Mouse (Mus musculus): ENCODE results near the gene Foxs1. TPM values are rescaled to one million over a fixed set of nuclear protein-coding genes. Genes with fewer than 3 reads are reported as not detected.

The Foxs1 gene
- polyA plus RNA-seq (2012; ENCODE audit: low replicate concordance): 0.32 and 1.1 TPM in 2 replicates

DNA sequence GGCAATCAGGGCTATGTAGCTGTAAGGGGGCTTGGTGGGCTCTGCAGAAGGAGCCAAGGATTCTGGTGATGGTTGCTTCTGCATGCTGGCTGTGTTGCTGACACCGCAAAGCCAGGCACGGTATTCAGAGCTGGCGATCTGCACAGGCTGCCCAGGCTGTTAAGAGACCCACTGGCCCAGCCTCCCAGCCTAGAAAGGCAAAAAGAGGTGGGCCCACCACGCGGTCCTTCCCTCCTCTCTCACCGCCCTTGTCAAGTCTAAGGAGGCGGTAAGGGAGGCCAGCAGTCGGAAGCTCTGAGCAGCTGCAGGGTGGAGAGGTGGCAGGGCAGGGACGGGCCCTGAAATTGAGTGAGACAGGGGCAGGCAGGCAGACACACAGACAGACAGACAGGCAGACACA, at the start of gene Foxs1:
Foxs1 (minus strand) TSS at position 161 of the 400 bp plus-strand sequence.

DNA sequence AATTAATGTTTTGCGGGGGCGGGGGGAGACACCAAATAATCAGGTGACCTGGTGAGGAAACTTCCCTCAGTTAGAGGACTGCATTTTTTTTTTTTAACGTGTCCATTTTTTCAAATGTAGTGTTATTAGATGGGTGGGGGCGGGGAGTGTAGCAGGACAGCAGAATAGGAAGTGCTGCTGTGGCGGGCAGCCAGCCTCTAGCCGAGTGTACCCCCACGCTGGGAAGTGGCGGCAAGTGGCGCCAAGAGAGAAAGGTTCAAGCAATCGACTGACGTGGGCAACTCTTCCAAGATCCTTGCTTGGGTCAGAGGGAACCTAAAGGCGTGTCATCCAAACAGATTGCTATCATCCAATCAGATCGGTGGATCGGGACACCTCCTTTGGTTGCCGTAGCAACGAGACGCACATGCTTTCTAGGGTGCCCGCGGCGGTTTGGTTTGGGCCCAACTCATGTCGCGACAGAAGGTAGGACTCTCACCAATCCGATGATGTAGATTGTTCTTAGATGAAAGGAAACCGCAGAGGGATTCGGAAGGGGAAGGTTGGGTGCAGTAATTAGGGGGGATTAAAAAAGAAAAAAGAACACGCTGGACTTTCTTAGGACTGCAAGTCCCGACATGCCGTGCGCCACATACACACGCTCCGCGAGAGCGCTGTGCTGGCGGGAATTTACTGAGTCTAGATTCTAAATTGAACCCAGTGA, 29.2 kb upstream of the Foxs1 start, which contains the start of gene Ttll9:
Ttll9 (plus strand) TSS at position 395 of the 703 bp plus-strand sequence.

DNA sequence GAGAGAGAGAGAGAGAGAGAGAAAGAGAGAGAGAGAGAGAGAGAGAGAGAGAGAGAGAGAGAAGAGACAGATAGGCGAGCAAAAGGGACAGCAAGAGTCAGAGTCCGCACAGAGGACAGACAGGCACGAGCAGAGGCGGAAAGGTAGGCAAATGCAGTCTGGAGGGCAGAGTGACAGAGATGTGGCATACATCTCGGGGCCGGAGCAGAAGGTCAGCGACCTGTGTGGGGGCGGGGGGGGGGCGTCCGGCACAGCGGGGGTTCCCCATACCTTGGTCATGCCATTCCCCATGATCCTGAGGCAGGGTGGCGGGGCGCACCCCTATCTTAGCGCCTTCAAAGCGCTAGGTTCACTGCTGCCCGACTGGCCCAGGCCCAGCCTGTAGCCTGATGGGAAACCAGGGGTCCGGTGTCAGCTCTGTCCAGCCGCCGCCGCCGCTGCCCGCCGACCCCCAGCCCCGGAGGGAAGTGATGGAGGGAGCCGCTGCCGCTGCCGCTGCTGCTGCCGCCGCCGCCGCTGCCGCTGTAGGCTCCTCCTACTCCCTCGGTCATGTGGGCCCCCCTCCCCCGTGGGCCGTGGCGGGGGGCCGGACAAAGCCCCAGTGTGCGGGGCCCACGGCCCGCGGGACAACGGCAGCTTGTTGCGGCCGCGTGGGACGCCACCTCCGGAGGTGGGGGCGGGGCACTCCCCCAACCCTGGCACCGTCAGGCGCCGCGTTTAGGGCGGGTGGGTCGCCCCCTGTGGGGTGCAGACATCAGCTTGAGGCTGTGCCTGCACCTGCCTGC, 18.2 kb upstream of the Foxs1 start, which contains the start of gene Dusp15:
Dusp15 (minus strand) TSS at position 634 of the 785 bp plus-strand sequence.

DNA sequence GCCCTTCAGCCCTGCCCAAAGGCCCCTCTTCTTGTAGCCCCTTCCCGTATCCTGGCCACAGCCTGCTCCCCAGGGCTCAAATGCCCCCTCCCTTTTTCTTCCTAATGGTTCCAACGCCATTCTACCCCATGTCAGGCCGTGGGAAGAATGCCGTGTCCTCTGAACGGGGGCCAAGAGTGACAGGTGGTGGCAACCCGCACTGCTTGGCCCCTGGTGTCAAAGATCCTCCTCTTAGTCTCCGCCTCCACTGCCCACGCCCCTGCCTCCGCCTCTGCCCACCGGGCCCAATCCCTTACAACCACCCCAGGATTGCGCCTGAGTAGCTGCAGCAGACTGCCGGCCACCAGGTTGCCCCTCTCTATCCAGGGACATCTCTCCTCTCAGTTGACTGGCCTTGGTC, 22.0 kb downstream of the Foxs1 start, which contains the start of gene Mylk2:
Mylk2 (plus strand) TSS at position 322 of the 400 bp plus-strand sequence.

Other genes with a start within 250 kb of the Foxs1 start
- 2.2 TPM in 1 of 2 replicates, not detected in the other for gene Mcts2, start 246.2 kb downstream of the Foxs1 start, polyA plus RNA-seq (2012; ENCODE audit: low replicate concordance)
- 2.9 and 6.2 TPM in 2 replicates for gene Id1, start 197.0 kb downstream of the Foxs1 start, polyA plus RNA-seq (2012; ENCODE audit: low replicate concordance)
- 0.35 TPM in 1 of 2 replicates, not detected in the other for gene Cox4i2, start 179.0 kb downstream of the Foxs1 start, polyA plus RNA-seq (2012; ENCODE audit: low replicate concordance)
- gene Bcl2l1, start 101.5 kb downstream of the Foxs1 start, polyA plus RNA-seq (2012; ENCODE audit: low replicate concordance): 97.0 and 169 TPM in 2 replicates
- 9.2 and 11.6 TPM in 2 replicates for gene Tpx2, start 85.2 kb downstream of the Foxs1 start, polyA plus RNA-seq (2012; ENCODE audit: low replicate concordance)
- gene Mylk2, start 21.9 kb downstream of the Foxs1 start, polyA plus RNA-seq (2012; ENCODE audit: low replicate concordance): not detected in 2 replicates
- gene Dusp15, start 18.5 kb upstream of the Foxs1 start, polyA plus RNA-seq (2012; ENCODE audit: low replicate concordance): not detected in 2 replicates
- gene Ttll9, start 29.3 kb upstream of the Foxs1 start, polyA plus RNA-seq (2012; ENCODE audit: low replicate concordance): 0.18 TPM in 1 of 2 replicates, not detected in the other
- 11.0 and 20.0 TPM in 2 replicates for gene Pdrg1, start 82.2 kb upstream of the Foxs1 start, polyA plus RNA-seq (2012; ENCODE audit: low replicate concordance)
- not detected in 2 replicates for gene Xkr7, start 98.6 kb upstream of the Foxs1 start, polyA plus RNA-seq (2012; ENCODE audit: low replicate concordance)
- 0.18 and 1.3 TPM in 2 replicates for gene Ccm2l, start 132.7 kb upstream of the Foxs1 start, polyA plus RNA-seq (2012; ENCODE audit: low replicate concordance)
- 7.5 and 16.0 TPM in 2 replicates for gene Hck, start 175.3 kb upstream of the Foxs1 start, polyA plus RNA-seq (2012; ENCODE audit: low replicate concordance)
- 6.1 and 52.3 TPM in 2 replicates for gene Tm9sf4, start 228.1 kb upstream of the Foxs1 start, polyA plus RNA-seq (2012; ENCODE audit: low replicate concordance)